Mouse (Mus musculus): Measurements from ENCODE around the gene Edem1. TPM values are rescaled to one million over a fixed set of nuclear protein-coding genes. Genes with fewer than 3 reads are reported as not detected.

Gene Edem1
- total and polyA plus RNA-seq, 3 experiments = 70.9 to 216 (median 157) TPM

- Histone ChIP-seq H3K4me1 (ENCODE audit: control insufficient read depth in 1 of 2, insufficient read depth in 2 of 2) (peaks cover 0 to 12% of the 10 kb centered on the region in 2 experiments; a peak in 2 of 4 replicates), H3K79me2 (replicated peaks; ENCODE audit: control insufficient read depth, extremely low read depth, insufficient read depth, poor library complexity, severe bottlenecking) (no peaks in the 10 kb centered on the region), H3K36me3 (replicated peaks in 1 of 2; ENCODE audit: control insufficient read depth in 1 of 2, insufficient read depth in 1 of 2, low read length in 1 of 2) (no peaks in the 10 kb centered on the region), H3K4me3 (replicated peaks in 1 of 3; ENCODE audit: low read depth in 2 of 3, low read length in 2 of 3, poor library complexity in 1 of 3) (no peak overlapping the region), H3K27me3 (replicated peaks) (no peaks in the 10 kb centered on the region), H3K27ac (ENCODE audit: insufficient read depth, low read depth) (no peak overlapping the region), H3K9me3 (replicated peaks; ENCODE audit: low read length) (no peaks in the 10 kb centered on the region), H3K4me2 (ENCODE audit: insufficient read depth, low read depth, poor library complexity, severe bottlenecking) (no peak overlapping the region), H3K9ac (ENCODE audit: insufficient read depth, low read depth) (no peak overlapping the region)
- dilution Hi-C loops (cut with MboI; ENCODE audit: extremely low pct_ligation_motif_present, extremely low pct_unique_long_range_greater_than_20kb, low sequenced_read_pairs) = no loop called here
- in situ Hi-C loops (cut with MboI; ENCODE audit: low pct_ligation_motif_present, low pct_unique_long_range_greater_than_20kb, low sequenced_read_pairs) = no loop called here
- TF ChIP-seq UBTF (IDR thresholded peaks at IDR 0.05; ENCODE audit: low read depth, low read length) = no peak
- no peak for TF ChIP-seq GABPA (IDR thresholded peaks at IDR 0.05; ENCODE audit: insufficient replicate concordance, low read depth, low read length)
- no peak for TF ChIP-seq ZC3H11A (IDR thresholded peaks at IDR 0.05; ENCODE audit: low read depth, low read length)
- no peak for TF ChIP-seq RAD21 (IDR thresholded peaks at IDR 0.05; ENCODE audit: low read depth, low read length)
- no peak for TF ChIP-seq RCOR1 (conservative IDR thresholded peaks at IDR 0.05; ENCODE audit: low read depth, low read length)
- no peak for TF ChIP-seq IRF4 (IDR thresholded peaks at IDR 0.05; ENCODE audit: low read depth, low read length)
- TF ChIP-seq HCFC1 (IDR thresholded peaks at IDR 0.05; ENCODE audit: low read depth, low read length) = no peak
- no peak for TF ChIP-seq SIN3A (IDR thresholded peaks at IDR 0.05; ENCODE audit: low read length)
- TF ChIP-seq CTCF (conservative IDR thresholded peaks at IDR 0.05 in 1 of 2, IDR thresholded peaks at IDR 0.05 in 1 of 2; ENCODE audit: low read depth in 2 of 2, low read length in 2 of 2) = no peak
- no peak for TF ChIP-seq USF1 (IDR thresholded peaks at IDR 0.05; ENCODE audit: low read depth, low read length)
- no peak for TF ChIP-seq KAT2A (IDR thresholded peaks at IDR 0.05; ENCODE audit: insufficient replicate concordance, low read length)
- no peak for DNase-seq (ENCODE audit: extremely low read depth)
Observed at GRCm38 (mm10) chr6:108902124-108902523, 73.7 kb downstream of the Edem1 start.

- no peak overlapping the region for H3K4me2 ChIP-seq (ENCODE audit: insufficient read depth, low read depth, poor library complexity, severe bottlenecking)
- TF ChIP-seq CTCF (conservative IDR thresholded peaks at IDR 0.05 in 1 of 2, IDR thresholded peaks at IDR 0.05 in 1 of 2; ENCODE audit: low read depth in 2 of 2, low read length in 2 of 2) (no peak), ZC3H11A (IDR thresholded peaks at IDR 0.05; ENCODE audit: low read depth, low read length) (no peak), PAX5 (IDR thresholded peaks at IDR 0.05; ENCODE audit: low read length) (no peak), BHLHE40 (IDR thresholded peaks at IDR 0.05; ENCODE audit: low read depth, low read length) (peak; percentile 16; the same call in 1 of the 2 replicates)
- no peaks in the 10 kb centered on the region for H3K27me3 ChIP-seq (replicated peaks)
- no peaks in the 10 kb centered on the region for H3K79me2 ChIP-seq (replicated peaks; ENCODE audit: control insufficient read depth, extremely low read depth, insufficient read depth, poor library complexity, severe bottlenecking)
- H3K4me3 ChIP-seq (replicated peaks in 1 of 3; ENCODE audit: low read depth in 2 of 3, low read length in 2 of 3, poor library complexity in 1 of 3) = no peak overlapping the region
- in situ Hi-C loops (cut with MboI; ENCODE audit: low pct_ligation_motif_present, low pct_unique_long_range_greater_than_20kb, low sequenced_read_pairs) (no loop called here), dilution Hi-C loops (cut with MboI; ENCODE audit: extremely low pct_ligation_motif_present, extremely low pct_unique_long_range_greater_than_20kb, low sequenced_read_pairs) (no loop called here)
- H3K9me3 ChIP-seq (replicated peaks; ENCODE audit: low read length) = no peaks in the 10 kb centered on the region
- no peak for DNase-seq (ENCODE audit: extremely low read depth)
- H3K27ac ChIP-seq (ENCODE audit: insufficient read depth, low read depth) = no peak overlapping the region
- no peak overlapping the region for H3K9ac ChIP-seq (ENCODE audit: insufficient read depth, low read depth)
- peaks cover 0 to 12% of the 10 kb centered on the region in 2 experiments; a peak in 2 of 4 replicates for H3K4me1 ChIP-seq (ENCODE audit: control insufficient read depth in 1 of 2, insufficient read depth in 2 of 2)
- no peaks in the 10 kb centered on the region for H3K36me3 ChIP-seq (replicated peaks in 1 of 2; ENCODE audit: control insufficient read depth in 1 of 2, insufficient read depth in 1 of 2, low read length in 1 of 2)
Observed at GRCm38 (mm10) chr6:108903280-108903679, 74.8 kb downstream of the Edem1 start.

- dilution Hi-C loops (cut with MboI; ENCODE audit: extremely low pct_ligation_motif_present, extremely low pct_unique_long_range_greater_than_20kb, low sequenced_read_pairs) = no loop called here
- no peak for TF ChIP-seq ZMIZ1 (IDR thresholded peaks at IDR 0.05; ENCODE audit: low read depth, low read length)
- TF ChIP-seq SIN3A (IDR thresholded peaks at IDR 0.05; ENCODE audit: low read length) = no peak
- TF ChIP-seq MAZ (IDR thresholded peaks at IDR 0.05; ENCODE audit: low read depth, low read length) = no peak
- TF ChIP-seq TBP (conservative IDR thresholded peaks at IDR 0.05; ENCODE audit: low read depth, low read length) = no peak
- no peak for TF ChIP-seq PAX5 (IDR thresholded peaks at IDR 0.05; ENCODE audit: low read length)
- no peak for TF ChIP-seq USF2 (conservative IDR thresholded peaks at IDR 0.05; ENCODE audit: low read depth, low read length)
- TF ChIP-seq UBTF (IDR thresholded peaks at IDR 0.05; ENCODE audit: low read depth, low read length) = no peak
- TF ChIP-seq JUN (IDR thresholded peaks at IDR 0.05; ENCODE audit: insufficient read depth, low read depth, low read length) = no peak
- no peak for TF ChIP-seq USF1 (IDR thresholded peaks at IDR 0.05; ENCODE audit: low read depth, low read length)
- TF ChIP-seq TCF12 (IDR thresholded peaks at IDR 0.05; ENCODE audit: low read depth, low read length) = no peak
- TF ChIP-seq RCOR1 (conservative IDR thresholded peaks at IDR 0.05; ENCODE audit: low read depth, low read length) = no peak
- TF ChIP-seq SMC3 (IDR thresholded peaks at IDR 0.05; ENCODE audit: low read depth, low read length) = no peak
- TF ChIP-seq BHLHE40 (IDR thresholded peaks at IDR 0.05; ENCODE audit: low read depth, low read length) = no peak
- no peak for TF ChIP-seq MAX (IDR thresholded peaks at IDR 0.05; ENCODE audit: low read length)
- TF ChIP-seq ZNF384 (IDR thresholded peaks at IDR 0.05; ENCODE audit: low read depth, low read length) = no peak
- TF ChIP-seq CHD1 (IDR thresholded peaks at IDR 0.05; ENCODE audit: low read depth, low read length) = no peak
- TF ChIP-seq HCFC1 (IDR thresholded peaks at IDR 0.05; ENCODE audit: low read depth, low read length) = no peak
- TF ChIP-seq CHD2 (IDR thresholded peaks at IDR 0.05; ENCODE audit: low read length) = no peak
- TF ChIP-seq MXI1 (IDR thresholded peaks at IDR 0.05; ENCODE audit: low read depth, low read length) = no peak
Observed at GRCm38 (mm10) chr6:108906539-108906938, 78.1 kb downstream of the Edem1 start.

More at GRCm38 (mm10) chr6:108906539-108906938, 78.1 kb downstream of the Edem1 start:
- Histone ChIP-seq H3K9ac (ENCODE audit: insufficient read depth, low read depth) (no peak overlapping the region), H3K9me3 (replicated peaks; ENCODE audit: low read length) (no peaks in the 10 kb centered on the region), H3K27ac (ENCODE audit: insufficient read depth, low read depth) (no peak overlapping the region), H3K79me2 (replicated peaks; ENCODE audit: control insufficient read depth, extremely low read depth, insufficient read depth, poor library complexity, severe bottlenecking) (no peaks in the 10 kb centered on the region), H3K27me3 (replicated peaks) (no peaks in the 10 kb centered on the region), H3K36me3 (replicated peaks in 1 of 2; ENCODE audit: control insufficient read depth in 1 of 2, insufficient read depth in 1 of 2, low read length in 1 of 2) (no peaks in the 10 kb centered on the region), H3K4me1 (ENCODE audit: control insufficient read depth in 1 of 2, insufficient read depth in 2 of 2) (peaks cover 0 to 22% of the 10 kb centered on the region in 2 experiments; a peak in 2 of 4 replicates), H3K4me3 (replicated peaks in 1 of 3; ENCODE audit: low read depth in 2 of 3, low read length in 2 of 3, poor library complexity in 1 of 3) (no peak overlapping the region), H3K4me2 (ENCODE audit: insufficient read depth, low read depth, poor library complexity, severe bottlenecking) (no peak overlapping the region)
- in situ Hi-C loops (cut with MboI; ENCODE audit: low pct_ligation_motif_present, low pct_unique_long_range_greater_than_20kb, low sequenced_read_pairs) = no loop called here
- DNase-seq (ENCODE audit: extremely low read depth) = no peak
